Mouse (Mus musculus) midbrain, embryonic 13.5 days (tissue): ENCODE results near the gene Slit3. TPM values are rescaled to one million over a fixed set of nuclear protein-coding genes. Genes with fewer than 3 reads are reported as not detected.

Experiments used
- ATAC-seq: fragments of 200-750 bp; cut with Nextera tagmentation; 2 replicates; pipeline ENCODE4 v1.8.0; 2017; ENCODE audit warnings: mild to moderate bottlenecking, moderate TSS enrichment, moderate library complexity
- H3K27ac ChIP-seq: fragments of 300-500 bp; sonication (generic); 2 replicates; pipeline ENCODE4 v1.5.1; 2015; ENCODE audit warnings: inconsistent platforms, mild to moderate bottlenecking, moderate library complexity
- H3K27me3 ChIP-seq: fragments of 300-500 bp; sonication (generic); 2 replicates; pipeline ENCODE4 v1.6.1; 2015; ENCODE audit warnings: mild to moderate bottlenecking, inconsistent platforms
- H3K36me3 ChIP-seq: fragments of 300-500 bp; sonication (generic); 2 replicates; pipeline ENCODE4 v1.6.1; 2015; ENCODE audit warnings: mild to moderate bottlenecking, inconsistent platforms
- H3K4me1 ChIP-seq: fragments of 300-500 bp; sonication (generic); replicated peaks from 2 replicates; pipeline ENCODE4 v1.6.1; 2015; ENCODE audit warnings: inconsistent platforms
- H3K4me2 ChIP-seq: fragments of 300-500 bp; sonication (generic); replicated peaks from 2 replicates; pipeline ENCODE4 v1.6.1; 2015; ENCODE audit warnings: moderate library complexity, mild to moderate bottlenecking, inconsistent platforms
- H3K4me3 ChIP-seq: fragments of 300-500 bp; sonication (generic); replicated peaks from 2 replicates; pipeline ENCODE4 v1.5.1; 2015; ENCODE audit warnings: mild to moderate bottlenecking, inconsistent platforms
- H3K9ac ChIP-seq: fragments of 300-500 bp; sonication (generic); replicated peaks from 2 replicates; pipeline ENCODE4 v1.6.1; 2015; ENCODE audit warnings: mild to moderate bottlenecking, inconsistent platforms
- H3K9me3 ChIP-seq: fragments of 300-500 bp; sonication (generic); 2 replicates; pipeline ENCODE4 v1.6.1; 2016; ENCODE audit warnings: mild to moderate bottlenecking, inconsistent platforms
- WGBS: fragments of 180-500 bp; shearing (Covaris S2); methylation state at CpG from one replicate; pipeline ENCODE4 v1.1.7; 2015; 5-methylcytosine and 5-hydroxymethylcytosine counted together
- polyA plus RNA-seq: library from polyadenylated mRNA; unstranded; fragments of >200 nt; fragmentation: Nextera tagmentation; extraction: Ambion mirVana; gene quantifications from 2 replicates; pipeline ENCODE4 v1.2.1, GENCODE M21; 2015

The Slit3 gene
- polyA plus RNA-seq, 1 experiment from 2014 or later: 6.6 TPM

- Histone ChIP-seq H3K4me2 (no peak overlapping the region), H3K27ac (no peak overlapping the region), H3K27me3 (peaks cover 37% of the 10 kb centered on the region; the same call in 1 of the 2 replicates), H3K4me1 (no peaks in the 10 kb centered on the region), H3K9ac (no peak overlapping the region), H3K36me3 (no peaks in the 10 kb centered on the region), H3K4me3 (no peak overlapping the region), H3K9me3 (no peaks in the 10 kb centered on the region)
- 77% methylated on average over 5 of the region's 5 CpGs for WGBS
- ATAC-seq: no peak
These were observed 277.3 kb downstream of the Slit3 start for GRCm38 (mm10) chr11:35398353-35398752.

- 84% methylated on average over 9 of the region's 9 CpGs for WGBS
- no peak for ATAC-seq
- no peak overlapping the region for H3K4me2 ChIP-seq
- peaks cover 53% of the 10 kb centered on the region for H3K27me3 ChIP-seq
- no peak overlapping the region for H3K9ac ChIP-seq
- H3K36me3 ChIP-seq: no peaks in the 10 kb centered on the region
- H3K27ac ChIP-seq: no peak overlapping the region
- no peak overlapping the region for H3K4me3 ChIP-seq
- peaks cover 11% of the 10 kb centered on the region for H3K4me1 ChIP-seq
- H3K9me3 ChIP-seq: no peaks in the 10 kb centered on the region
These were observed 282.5 kb downstream of the Slit3 start for GRCm38 (mm10) chr11:35403516-35403915.

GRCm38 (mm10) chr11:35406045-35406444 lies 285.0 kb downstream of the Slit3 start:
- Histone ChIP-seq H3K27me3 (peaks cover 62% of the 10 kb centered on the region), H3K36me3 (no peaks in the 10 kb centered on the region), H3K27ac (no peak overlapping the region), H3K4me1 (peaks cover 11% of the 10 kb centered on the region), H3K9me3 (no peaks in the 10 kb centered on the region), H3K4me3 (no peak overlapping the region), H3K4me2 (no peak overlapping the region), H3K9ac (no peak overlapping the region)
- WGBS: 28% methylated on average over 3 of the region's 3 CpGs
- ATAC-seq: no peak

- Histone ChIP-seq H3K4me3 (no peak overlapping the region), H3K4me2 (no peak overlapping the region), H3K36me3 (no peaks in the 10 kb centered on the region), H3K9ac (no peak overlapping the region), H3K27me3 (peaks cover 65% of the 10 kb centered on the region), H3K27ac (no peak overlapping the region), H3K4me1 (peaks cover 11% of the 10 kb centered on the region), H3K9me3 (no peaks in the 10 kb centered on the region)
- WGBS: 54% methylated on average over 6 of the region's 6 CpGs
- ATAC-seq: no peak
These were observed 285.5 kb downstream of the Slit3 start for GRCm38 (mm10) chr11:35406522-35406921.

GRCm38 (mm10) chr11:35407341-35408154 lies 286.5 kb downstream of the Slit3 start:
- Histone ChIP-seq H3K4me3 (no peak overlapping the region), H3K9ac (no peak overlapping the region), H3K9me3 (no peaks in the 10 kb centered on the region), H3K36me3 (no peaks in the 10 kb centered on the region), H3K4me1 (peaks cover 11% of the 10 kb centered on the region), H3K27ac (no peak overlapping the region), H3K4me2 (no peak overlapping the region), H3K27me3 (peaks cover 67% of the 10 kb centered on the region)
- 64% methylated on average over 12 of the region's 12 CpGs for WGBS
- peak; percentile 83 for ATAC-seq

GRCm38 (mm10) chr11:35410431-35410830 lies 289.4 kb downstream of the Slit3 start:
- Histone ChIP-seq H3K4me1 (peaks cover 11% of the 10 kb centered on the region), H3K4me3 (no peak overlapping the region), H3K27ac (no peak overlapping the region), H3K36me3 (no peaks in the 10 kb centered on the region), H3K27me3 (peaks cover 43% of the 10 kb centered on the region), H3K4me2 (no peak overlapping the region), H3K9ac (no peak overlapping the region), H3K9me3 (no peaks in the 10 kb centered on the region)
- ATAC-seq: no peak
- WGBS: 74% methylated on average over 3 of the region's 3 CpGs

- H3K36me3 ChIP-seq: no peaks in the 10 kb centered on the region
- ATAC-seq: no peak
- H3K4me3 ChIP-seq: no peak overlapping the region
- H3K4me1 ChIP-seq: 0 out of 2 replicates have a peak, but pooled peaks cover 7% of the 10 kb centered on the region
- no peak overlapping the region for H3K4me2 ChIP-seq
- H3K9me3 ChIP-seq: no peaks in the 10 kb centered on the region
- peaks cover 15% of the 10 kb centered on the region; the same call in 1 of the 2 replicates for H3K27me3 ChIP-seq
- no peak overlapping the region for H3K9ac ChIP-seq
- H3K27ac ChIP-seq: no peak overlapping the region
- WGBS: 55% methylated on average over 9 of the region's 9 CpGs
These were observed 294.9 kb downstream of the Slit3 start for GRCm38 (mm10) chr11:35415768-35416401.

- H3K4me1 ChIP-seq: 0 out of 2 replicates have a peak, but pooled peaks cover 7% of the 10 kb centered on the region
- ATAC-seq: no peak
- 47% methylated on average over 14 of the region's 14 CpGs for WGBS
- peaks cover 18% of the 10 kb centered on the region; the same call in 1 of the 2 replicates for H3K27me3 ChIP-seq
- no peak overlapping the region for H3K27ac ChIP-seq
- H3K9me3 ChIP-seq: no peaks in the 10 kb centered on the region
- no peak overlapping the region for H3K9ac ChIP-seq
- H3K4me2 ChIP-seq: no peak overlapping the region
- no peaks in the 10 kb centered on the region for H3K36me3 ChIP-seq
- H3K4me3 ChIP-seq: no peak overlapping the region
These were observed 295.5 kb downstream of the Slit3 start for GRCm38 (mm10) chr11:35416402-35417093.

GRCm38 (mm10) chr11:35417911-35418552 lies 297.0 kb downstream of the Slit3 start:
- no peaks in the 10 kb centered on the region for H3K36me3 ChIP-seq
- no peaks in the 10 kb centered on the region for H3K9me3 ChIP-seq
- no peak overlapping the region for H3K4me3 ChIP-seq
- H3K9ac ChIP-seq: no peak overlapping the region
- no peak for ATAC-seq
- H3K27ac ChIP-seq: no peak overlapping the region
- no peak overlapping the region for H3K4me2 ChIP-seq
- H3K4me1 ChIP-seq: 0 out of 2 replicates have a peak, but pooled peaks cover 7% of the 10 kb centered on the region
- 70% methylated on average over 13 of the region's 13 CpGs for WGBS
- peaks cover 17% of the 10 kb centered on the region; the same call in 1 of the 2 replicates for H3K27me3 ChIP-seq

GRCm38 (mm10) chr11:35419013-35419412 lies 298.0 kb downstream of the Slit3 start:
- no peaks in the 10 kb centered on the region for H3K36me3 ChIP-seq
- WGBS: 85% methylated on average over 5 of the region's 5 CpGs

GRCm38 (mm10) chr11:35421728-35422127 lies 300.7 kb downstream of the Slit3 start:
- no peak overlapping the region for H3K4me3 ChIP-seq
- no peaks in the 10 kb centered on the region for H3K36me3 ChIP-seq
- H3K4me2 ChIP-seq: no peak overlapping the region
- H3K27ac ChIP-seq: no peak overlapping the region
- H3K9me3 ChIP-seq: no peaks in the 10 kb centered on the region
- H3K9ac ChIP-seq: no peak overlapping the region
- H3K27me3 ChIP-seq: peaks cover 17% of the 10 kb centered on the region; the same call in 1 of the 2 replicates
- ATAC-seq: no peak
- WGBS: 65% methylated on average over 4 of the region's 4 CpGs
- 0 out of 2 replicates have a peak, but pooled peaks cover 2% of the 10 kb centered on the region for H3K4me1 ChIP-seq

More at GRCm38 (mm10) chr11:35419013-35419412, 298.0 kb downstream of the Slit3 start:
- Histone ChIP-seq H3K27ac (no peak overlapping the region), H3K4me1 (0 out of 2 replicates have a peak, but pooled peaks cover 7% of the 10 kb centered on the region), H3K9me3 (no peaks in the 10 kb centered on the region), H3K27me3 (peaks cover 17% of the 10 kb centered on the region; the same call in 1 of the 2 replicates), H3K4me2 (no peak overlapping the region), H3K4me3 (no peak overlapping the region), H3K9ac (no peak overlapping the region)
- ATAC-seq: no peak
